Mouse (Mus musculus) cerebellum, postnatal 4 days (tissue): Measurements from ENCODE around the gene Slc8b1.
A peak's percentile ranks its signal among the peaks of the same experiment; 100 is the strongest.

Experiments
- DNase-seq, 2 experiments: peaks; one replicate each; pipeline ENCODE4 v3.0.0; 2022; ENCODE audit warnings: low spot score in 2 of 2, mixed read lengths in 1 of 2

Slc8b1 gene

GRCm38 (mm10) chr5:120510982-120511642 lies at the start of gene Slc8b1:
Gene Slc8b1 (plus strand): TSS chr5:120511168.
- peak; percentile 66 to 87 for DNase-seq

- DNase-seq: no peak
Measured at GRCm38 (mm10) chr5:120461902-120462301, 49.1 kb upstream of the Slc8b1 start.

GRCm38 (mm10) chr5:120464321-120464720 lies 46.6 kb upstream of the Slc8b1 start:
- DNase-seq: peak in 1 of 2 experiments; percentile 59

- DNase-seq: peak in 1 of 2 experiments; percentile 62
Measured at GRCm38 (mm10) chr5:120465062-120465461, 45.9 kb upstream of the Slc8b1 start.

- no peak for DNase-seq
Measured at GRCm38 (mm10) chr5:120465860-120466259, 45.1 kb upstream of the Slc8b1 start.

- no peak for DNase-seq
Measured at GRCm38 (mm10) chr5:120467026-120467425, 43.9 kb upstream of the Slc8b1 start.

GRCm38 (mm10) chr5:120468336-120468735 lies 42.6 kb upstream of the Slc8b1 start:
- DNase-seq: no peak

GRCm38 (mm10) chr5:120468830-120469229 lies 42.1 kb upstream of the Slc8b1 start:
- DNase-seq: no peak

GRCm38 (mm10) chr5:120471538-120471937 lies 39.4 kb upstream of the Slc8b1 start:
- DNase-seq: no peak

GRCm38 (mm10) chr5:120472770-120473169 lies 38.2 kb upstream of the Slc8b1 start, which contains the start of gene Sdsl:
Gene Sdsl (minus strand): TSS chr5:120472810.
- no peak for DNase-seq

GRCm38 (mm10) chr5:120473361-120473760 lies 37.6 kb upstream of the Slc8b1 start:
- DNase-seq: no peak

GRCm38 (mm10) chr5:120475861-120476260 lies 35.1 kb upstream of the Slc8b1 start:
- DNase-seq: no peak

GRCm38 (mm10) chr5:120476296-120476695 lies 34.7 kb upstream of the Slc8b1 start, which contains the start of gene Sds:
Gene Sds (plus strand): TSS chr5:120476526.
- no peak for DNase-seq

- DNase-seq: no peak
Measured at GRCm38 (mm10) chr5:120477993-120478392, 33.0 kb upstream of the Slc8b1 start.

- no peak for DNase-seq
Measured at GRCm38 (mm10) chr5:120479538-120479937, 31.4 kb upstream of the Slc8b1 start.

GRCm38 (mm10) chr5:120481205-120481604 lies 29.8 kb upstream of the Slc8b1 start:
- no peak for DNase-seq

- DNase-seq: no peak
Measured at GRCm38 (mm10) chr5:120483399-120483798, 27.6 kb upstream of the Slc8b1 start.

GRCm38 (mm10) chr5:120487844-120488243 lies 23.1 kb upstream of the Slc8b1 start:
- no peak for DNase-seq

- DNase-seq: peak in 1 of 2 experiments; percentile 46
Measured at GRCm38 (mm10) chr5:120490679-120491192, 20.2 kb upstream of the Slc8b1 start.

- DNase-seq: peak in 1 of 2 experiments; percentile 56
Measured at GRCm38 (mm10) chr5:120492437-120492836, 18.5 kb upstream of the Slc8b1 start.

- no peak for DNase-seq
Measured at GRCm38 (mm10) chr5:120493440-120493839, 17.5 kb upstream of the Slc8b1 start.

- peak in 1 of 2 experiments; percentile 36 for DNase-seq
Measured at GRCm38 (mm10) chr5:120493873-120494395, 17.0 kb upstream of the Slc8b1 start.

GRCm38 (mm10) chr5:120495064-120495702 lies 15.8 kb upstream of the Slc8b1 start:
- DNase-seq: no peak
